Mouse (Mus musculus): ENCODE results near the gene Myo1e. TPM values are rescaled to one million over a fixed set of nuclear protein-coding genes. Genes with fewer than 3 reads are reported as not detected.
"Not testable (repeated sequence)": the region's sequence is repeated elsewhere in the genome, so short reads cannot be mapped to it uniquely, and the experiment has no call there.

Myo1e gene
- polyA plus RNA-seq, 1 experiment = 19.5 TPM

DNA sequence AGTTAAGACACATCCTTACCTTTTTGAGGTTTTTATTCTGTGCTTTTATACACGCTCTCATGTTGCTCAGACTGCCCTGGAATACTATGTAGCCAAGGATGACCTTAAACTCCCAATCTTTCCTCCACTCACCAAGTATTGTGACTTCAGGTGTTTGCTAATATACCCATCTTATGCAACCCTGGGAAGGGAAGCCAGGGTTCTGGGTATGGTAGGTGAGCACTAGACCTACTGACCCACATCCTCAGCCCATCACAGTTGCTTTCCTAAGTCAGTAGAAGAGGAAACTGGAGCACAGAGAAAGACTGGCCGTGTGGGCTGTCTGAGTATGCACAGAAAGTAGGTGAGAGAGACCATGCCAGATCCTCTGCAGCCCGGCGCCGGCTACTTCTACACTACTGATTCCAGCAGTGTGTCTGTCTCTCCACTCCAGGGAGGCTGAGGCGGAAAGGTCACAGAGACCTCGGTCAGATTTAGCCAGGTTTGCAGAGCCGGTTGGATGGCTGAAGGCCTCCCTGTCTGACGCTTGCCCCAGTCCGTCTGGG lies 44.4 kb downstream of the Myo1e start:
- H3K36me3 ChIP-seq (ENCODE audit: control insufficient read depth, insufficient read depth, low read length) = no peaks in the 10 kb centered on the region
- no peaks in the 10 kb centered on the region for H3K27me3 ChIP-seq (ENCODE audit: control insufficient read depth, insufficient read depth, low read length)
- H3K4me3 ChIP-seq (ENCODE audit: low read depth, low read length) = no peak overlapping the region
- 95% methylated on average over 10 of the region's 10 CpGs for WGBS
- H3K27ac ChIP-seq (ENCODE audit: insufficient read depth, low read depth, low read length) = no peak overlapping the region
- TF ChIP-seq CTCF (IDR thresholded peaks at IDR 0.05; ENCODE audit: extremely low read depth, insufficient read length, insufficient replicate concordance, low read depth, low read length) = no peak
- no peak for TF ChIP-seq POLR2A (IDR thresholded peaks at IDR 0.05; ENCODE audit: low read depth, low read length)
- H3K4me1 ChIP-seq (ENCODE audit: control insufficient read depth, insufficient read depth, insufficient read length, low read length) = peaks cover 2% of the 10 kb centered on the region; the same call in 1 of the 2 replicates

DNA sequence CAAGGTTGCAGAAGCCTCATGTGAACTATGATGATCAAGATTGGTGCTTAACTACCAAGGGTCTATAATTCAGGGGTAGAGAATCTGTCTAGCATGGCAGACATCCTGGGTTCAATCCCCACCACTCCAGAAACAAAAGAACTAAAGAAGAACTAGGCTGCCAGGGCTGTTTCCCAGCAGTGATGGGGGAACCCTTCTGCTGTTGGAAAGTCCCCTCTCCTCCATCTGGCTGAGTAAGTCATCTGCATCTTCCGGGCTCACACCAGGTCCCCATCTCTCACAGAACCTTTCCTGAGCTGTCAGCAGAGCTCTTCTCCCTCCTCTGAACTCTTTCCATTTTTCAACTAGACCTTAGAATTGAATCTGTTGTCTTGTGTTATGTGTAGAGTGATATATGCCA lies 45.9 kb downstream of the Myo1e start:
- Histone ChIP-seq H3K27ac (ENCODE audit: insufficient read depth, low read depth, low read length) (no peak overlapping the region), H3K4me1 (ENCODE audit: control insufficient read depth, insufficient read depth, insufficient read length, low read length) (peaks cover 16% of the 10 kb centered on the region), H3K27me3 (ENCODE audit: control insufficient read depth, insufficient read depth, low read length) (no peaks in the 10 kb centered on the region), H3K4me3 (ENCODE audit: low read depth, low read length) (no peak overlapping the region), H3K36me3 (ENCODE audit: control insufficient read depth, insufficient read depth, low read length) (no peaks in the 10 kb centered on the region)
- WGBS = 86% methylated on average over 1 of the region's 1 CpGs
- no peak for TF ChIP-seq POLR2A (IDR thresholded peaks at IDR 0.05; ENCODE audit: low read depth, low read length)
- TF ChIP-seq CTCF (IDR thresholded peaks at IDR 0.05; ENCODE audit: extremely low read depth, insufficient read length, insufficient replicate concordance, low read depth, low read length) = no peak

DNA sequence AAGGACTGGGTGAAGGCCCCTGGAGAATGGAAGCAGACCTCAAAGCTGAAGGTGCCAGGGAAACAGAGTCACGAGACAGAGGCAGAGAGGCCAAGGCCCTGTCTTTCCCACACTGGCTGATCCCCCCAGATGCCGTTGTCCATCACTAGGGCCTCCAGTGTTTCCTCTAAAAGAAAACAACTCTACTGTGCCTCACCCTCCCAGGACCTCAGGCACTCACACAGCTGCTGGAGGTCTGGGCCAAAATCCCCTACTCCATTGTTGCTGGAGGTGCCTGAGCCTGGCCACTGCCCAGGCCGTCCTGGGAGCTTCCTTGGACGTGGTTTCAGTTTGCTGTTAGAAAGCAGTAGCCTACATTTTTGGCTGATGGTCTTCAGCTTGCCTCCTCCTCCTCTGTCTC lies 47.9 kb downstream of the Myo1e start:
- H3K4me1 ChIP-seq (ENCODE audit: control insufficient read depth, insufficient read depth, insufficient read length, low read length) = peaks cover 26% of the 10 kb centered on the region
- 79% methylated on average over 4 of the region's 4 CpGs for WGBS
- no peak overlapping the region for H3K27ac ChIP-seq (ENCODE audit: insufficient read depth, low read depth, low read length)
- TF ChIP-seq POLR2A (IDR thresholded peaks at IDR 0.05; ENCODE audit: low read depth, low read length) (no peak), CTCF (IDR thresholded peaks at IDR 0.05; ENCODE audit: extremely low read depth, insufficient read length, insufficient replicate concordance, low read depth, low read length) (no peak)
- H3K4me3 ChIP-seq (ENCODE audit: low read depth, low read length) = no peak overlapping the region
- H3K36me3 ChIP-seq (ENCODE audit: control insufficient read depth, insufficient read depth, low read length) = no peaks in the 10 kb centered on the region
- no peaks in the 10 kb centered on the region for H3K27me3 ChIP-seq (ENCODE audit: control insufficient read depth, insufficient read depth, low read length)

DNA sequence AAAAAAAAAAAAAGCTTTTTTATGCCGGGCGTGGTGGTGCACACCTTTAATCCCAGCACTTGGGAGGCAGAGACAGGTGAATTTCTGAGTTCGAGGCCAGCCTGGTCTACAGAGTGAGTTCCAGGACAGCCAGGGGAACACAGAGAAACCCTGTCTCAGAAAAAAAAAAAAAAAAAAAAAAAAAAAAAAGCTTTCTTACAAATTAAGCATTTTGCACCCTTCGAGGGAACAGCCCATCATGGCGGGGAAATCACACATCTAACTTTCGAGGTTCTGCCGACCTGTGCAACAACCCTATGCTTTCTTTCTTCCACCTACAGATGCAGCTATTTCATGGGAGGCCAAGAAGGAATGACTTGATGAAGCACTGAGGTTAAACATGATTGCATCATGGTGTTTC lies 48.9 kb downstream of the Myo1e start:
- WGBS = 95% methylated on average over 7 of the region's 7 CpGs
- H3K4me3 ChIP-seq (ENCODE audit: low read depth, low read length); H3K27ac ChIP-seq (ENCODE audit: insufficient read depth, low read depth, low read length); H3K36me3 ChIP-seq (ENCODE audit: control insufficient read depth, insufficient read depth, low read length); H3K27me3 ChIP-seq (ENCODE audit: control insufficient read depth, insufficient read depth, low read length): not testable (repeated sequence)
- peaks cover 32% of the 10 kb centered on the region for H3K4me1 ChIP-seq (ENCODE audit: control insufficient read depth, insufficient read depth, insufficient read length, low read length)

- Histone ChIP-seq H3K4me1 (ENCODE audit: control insufficient read depth, insufficient read depth, insufficient read length, low read length) (peaks cover 35% of the 10 kb centered on the region), H3K4me3 (ENCODE audit: low read depth, low read length) (no peak overlapping the region), H3K27me3 (ENCODE audit: control insufficient read depth, insufficient read depth, low read length) (no peaks in the 10 kb centered on the region), H3K36me3 (ENCODE audit: control insufficient read depth, insufficient read depth, low read length) (no peaks in the 10 kb centered on the region), H3K27ac (ENCODE audit: insufficient read depth, low read depth, low read length) (peak overlapping the region; percentile 67)
- WGBS = 41% methylated on average over 13 of the region's 13 CpGs
- TF ChIP-seq CTCF (IDR thresholded peaks at IDR 0.05; ENCODE audit: extremely low read depth, insufficient read length, insufficient replicate concordance, low read depth, low read length) (no peak), POLR2A (IDR thresholded peaks at IDR 0.05; ENCODE audit: low read depth, low read length) (no peak)
These were observed 50.3 kb downstream of the Myo1e start for GRCm38 (mm10) chr9:70257289-70258101.

- H3K27ac ChIP-seq (ENCODE audit: insufficient read depth, low read depth, low read length) = peak overlapping the region; percentile 16; the same call in 1 of the 2 replicates
- no peaks in the 10 kb centered on the region for H3K36me3 ChIP-seq (ENCODE audit: control insufficient read depth, insufficient read depth, low read length)
- WGBS = 59% methylated on average over 9 of the region's 9 CpGs
- no peak overlapping the region for H3K4me3 ChIP-seq (ENCODE audit: low read depth, low read length)
- TF ChIP-seq POLR2A (IDR thresholded peaks at IDR 0.05; ENCODE audit: low read depth, low read length) (no peak), CTCF (IDR thresholded peaks at IDR 0.05; ENCODE audit: extremely low read depth, insufficient read length, insufficient replicate concordance, low read depth, low read length) (no peak)
- H3K27me3 ChIP-seq (ENCODE audit: control insufficient read depth, insufficient read depth, low read length) = no peaks in the 10 kb centered on the region
- H3K4me1 ChIP-seq (ENCODE audit: control insufficient read depth, insufficient read depth, insufficient read length, low read length) = peaks cover 45% of the 10 kb centered on the region
These were observed 53.2 kb downstream of the Myo1e start for GRCm38 (mm10) chr9:70260324-70260841.

GRCm38 (mm10) chr9:70261646-70262045 lies 54.5 kb downstream of the Myo1e start:
- WGBS = 87% methylated on average over 5 of the region's 5 CpGs
- H3K27ac ChIP-seq (ENCODE audit: insufficient read depth, low read depth, low read length) = no peak overlapping the region
- peaks cover 53% of the 10 kb centered on the region for H3K4me1 ChIP-seq (ENCODE audit: control insufficient read depth, insufficient read depth, insufficient read length, low read length)
- H3K36me3 ChIP-seq (ENCODE audit: control insufficient read depth, insufficient read depth, low read length) = no peaks in the 10 kb centered on the region
- H3K4me3 ChIP-seq (ENCODE audit: low read depth, low read length) = no peak overlapping the region
- H3K27me3 ChIP-seq (ENCODE audit: control insufficient read depth, insufficient read depth, low read length) = no peaks in the 10 kb centered on the region
- TF ChIP-seq CTCF (IDR thresholded peaks at IDR 0.05; ENCODE audit: extremely low read depth, insufficient read length, insufficient replicate concordance, low read depth, low read length) (no peak), POLR2A (IDR thresholded peaks at IDR 0.05; ENCODE audit: low read depth, low read length) (no peak)
